In genomic region chr10:97715289-97715906, GRCm38 (mm10) we compare ENCODE assay signal across 27 mouse cellular contexts. TPM values are rescaled to one million over a fixed set of nuclear protein-coding genes. Genes with fewer than 3 reads are reported as not detected.
DNase-seq lines count a peak whose midpoint lies in the region; ATAC-seq and TF ChIP-seq lines count a peak whose summit lies in the region.
"Had no signal": no experiment of that assay in that cellular context is flagged by ENCODE, and none has a peak within 500 bp of the region (broad histone marks: within the 10 kb centered on the region; RNA-seq: fewer than 3 reads in every experiment).

No protein-coding gene starts in this region.

- peak; percentile 72 for ATAC-seq in forebrain, embryonic 13.5 days
- ATAC-seq in forebrain, embryonic 11.5 days (replicated peaks; ENCODE audit: low FRiP score): no peak
- ATAC-seq in midbrain, embryonic 13.5 days: no peak

- no peak for DNase-seq in forebrain, embryonic 11.5 days (ENCODE audit: low spot score)
- DNase-seq in layer of hippocampus, adult 9-11 months: peak; percentile 59
- no peak for DNase-seq in layer of hippocampus, postnatal 25 days (ENCODE audit: extremely low spot score in 1 of 2, low spot score in 1 of 2)
- peak; percentile 77 for DNase-seq in brain, embryonic 14.5 days (ENCODE audit: low read depth)
- DNase-seq in large intestine, adult 2 months (ENCODE audit: low read depth, low spot score): peak; percentile 7
- DNase-seq: cerebellum, adult 2 months; gastrocnemius, postnatal 10 days; heart, adult 11 months; heart, postnatal 14 days; kidney, adult 2 months; kidney, postnatal 10 days had no signal

- no peak for TF ChIP-seq CTCF in brain, embryonic 14.5 days (IDR thresholded peaks at IDR 0.05; ENCODE audit: borderline replicate concordance, extremely low read depth, insufficient read depth, insufficient read length)

- H3K27me3 ChIP-seq in forebrain, embryonic 13.5 days: no peaks in the 10 kb centered on the region
- no peaks in the 10 kb centered on the region for H3K27me3 ChIP-seq in forebrain, embryonic 11.5 days (ENCODE audit: control insufficient read depth, insufficient read depth, low read length)
- no peaks in the 10 kb centered on the region for H3K27me3 ChIP-seq in midbrain, embryonic 13.5 days
- H3K27me3 ChIP-seq: embryonic facial prominence, embryonic 12.5 days; heart, embryonic 12.5 days; lung, embryonic 15.5 days; neural tube, embryonic 12.5 days had no signal

- H3K9me3 ChIP-seq in forebrain, embryonic 13.5 days (replicated peaks): no peaks in the 10 kb centered on the region
- no peaks in the 10 kb centered on the region for H3K9me3 ChIP-seq in forebrain, embryonic 11.5 days (ENCODE audit: control insufficient read depth, low read length)
- no peaks in the 10 kb centered on the region for H3K9me3 ChIP-seq in midbrain, embryonic 13.5 days
- H3K9me3 ChIP-seq: embryonic facial prominence, embryonic 12.5 days; G1E; heart, embryonic 12.5 days; lung, embryonic 15.5 days; neural tube, embryonic 12.5 days had no signal

- no peak overlapping the region for H3K9ac ChIP-seq in forebrain, embryonic 13.5 days
- H3K9ac ChIP-seq in forebrain, embryonic 11.5 days (ENCODE audit: low read length): no peak overlapping the region
- H3K9ac ChIP-seq in midbrain, embryonic 13.5 days (replicated peaks): no peak overlapping the region
- H3K9ac ChIP-seq: embryonic facial prominence, embryonic 12.5 days; heart, embryonic 12.5 days; hindbrain, embryonic 14.5 days; liver, embryonic 14.5 days; lung, embryonic 15.5 days; neural tube, embryonic 12.5 days had no signal

- 87% methylated on average over 3 of the region's 3 CpGs for WGBS in forebrain, embryonic 13.5 days
- WGBS in forebrain, embryonic 11.5 days: 86% methylated on average over 3 of the region's 3 CpGs
- 37% methylated on average over 3 of the region's 3 CpGs for WGBS in large intestine, adult 2 months
- WGBS in midbrain, embryonic 13.5 days: 88% methylated on average over 3 of the region's 3 CpGs

- H3K4me1 ChIP-seq in forebrain, embryonic 13.5 days: peaks cover 8% of the 10 kb centered on the region; the same call in 1 of the 2 replicates
- no peaks in the 10 kb centered on the region for H3K4me1 ChIP-seq in forebrain, embryonic 11.5 days (replicated peaks; ENCODE audit: control insufficient read depth, insufficient read depth, low read length)
- no peaks in the 10 kb centered on the region for H3K4me1 ChIP-seq in midbrain, embryonic 13.5 days (replicated peaks)
- H3K4me1 ChIP-seq: embryonic facial prominence, embryonic 12.5 days; neural tube, embryonic 12.5 days had no signal

- H3K36me3 ChIP-seq in forebrain, embryonic 13.5 days (ENCODE audit: poor library complexity, severe bottlenecking): no peaks in the 10 kb centered on the region
- no peaks in the 10 kb centered on the region for H3K36me3 ChIP-seq in forebrain, embryonic 11.5 days (ENCODE audit: control insufficient read depth, insufficient read depth, low read length)
- H3K36me3 ChIP-seq in midbrain, embryonic 13.5 days: no peaks in the 10 kb centered on the region
- H3K36me3 ChIP-seq: embryonic facial prominence, embryonic 12.5 days; G1E; heart, embryonic 12.5 days; lung, embryonic 15.5 days; neural tube, embryonic 12.5 days had no signal

- H3K4me3 ChIP-seq in forebrain, embryonic 13.5 days: no peak overlapping the region
- no peak overlapping the region for H3K4me3 ChIP-seq in forebrain, embryonic 11.5 days (ENCODE audit: low read depth, low read length)
- H3K4me3 ChIP-seq in midbrain, embryonic 13.5 days (replicated peaks): no peak overlapping the region
- H3K4me3 ChIP-seq: embryonic facial prominence, embryonic 12.5 days; erythroblast, embryonic 14.5 days; heart, embryonic 12.5 days; lung, embryonic 15.5 days; neural tube, embryonic 12.5 days had no signal

- no peak for TF ChIP-seq POLR2A in brain, embryonic 14.5 days (IDR thresholded peaks at IDR 0.05; ENCODE audit: borderline replicate concordance, extremely low read depth, insufficient read depth, insufficient read length, poor library complexity, severe bottlenecking)

- no peak overlapping the region for H3K27ac ChIP-seq in forebrain, embryonic 13.5 days
- H3K27ac ChIP-seq in forebrain, embryonic 11.5 days (ENCODE audit: low read depth, low read length): no peak overlapping the region
- H3K27ac ChIP-seq in midbrain, embryonic 13.5 days: no peak overlapping the region
- H3K27ac ChIP-seq: embryonic facial prominence, embryonic 12.5 days; hindbrain, embryonic 14.5 days; liver, embryonic 14.5 days; lung, embryonic 15.5 days; neural tube, embryonic 12.5 days had no signal

- no peak overlapping the region for H3K4me2 ChIP-seq in forebrain, embryonic 13.5 days
- H3K4me2 ChIP-seq in forebrain, embryonic 11.5 days (ENCODE audit: low read depth, low read length, severe bottlenecking): no peak overlapping the region
- no peak overlapping the region for H3K4me2 ChIP-seq in midbrain, embryonic 13.5 days (replicated peaks)
- H3K4me2 ChIP-seq: embryonic facial prominence, embryonic 12.5 days; heart, embryonic 12.5 days; hindbrain, embryonic 14.5 days; lung, embryonic 15.5 days; midbrain, embryonic 11.5 days; neural tube, embryonic 12.5 days had no signal

RNA-seq across cellular contexts. Expression of gene C030005K15Rik, which starts 11.2 kb away (rescaled TPM):
- polyA plus RNA-seq in forebrain, embryonic 13.5 days (2015; fragmentation: Nextera tagmentation; extraction: Ambion mirVana): not detected in 2 replicates
- not detected in 2 replicates for polyA plus RNA-seq in forebrain, embryonic 11.5 days (2014; fragmentation: Nextera tagmentation; extraction: Ambion mirVana)
- under 1 TPM; 0.27 to 0.52 TPM for total RNA-seq in layer of hippocampus, postnatal 25 days (2021)
- polyA plus RNA-seq in brain, embryonic 14.5 days (2012; rRNA removed): not detected in 2 replicates
- not detected in 2 replicates for polyA plus RNA-seq in large intestine, adult 2 months (2012; rRNA removed)
- not detected in 2 replicates for polyA plus RNA-seq in midbrain, embryonic 13.5 days (2015; fragmentation: Nextera tagmentation; extraction: Ambion mirVana)
- total RNA-seq: adrenal gland, postnatal 4 days; G1E; gastrocnemius, postnatal 10 days; heart, postnatal 14 days had no signal
- polyA plus RNA-seq: cerebellum, adult 2 months; embryonic facial prominence, embryonic 12.5 days; erythroblast, embryonic 14.5 days; G1E; heart, embryonic 12.5 days; hindbrain, embryonic 14.5 days; kidney, adult 2 months; limb, embryonic 14.5 days; liver, embryonic 14.5 days; lung, embryonic 15.5 days; midbrain, embryonic 11.5 days; neural tube, embryonic 12.5 days; thymus, postnatal 0 days had no signal

RNA-seq across cellular contexts. Expression of gene Ccer1, which starts 22.5 kb away (rescaled TPM):
- not detected in 2 replicates for polyA plus RNA-seq in forebrain, embryonic 13.5 days (2015; fragmentation: Nextera tagmentation; extraction: Ambion mirVana)
- polyA plus RNA-seq in forebrain, embryonic 11.5 days (2014; fragmentation: Nextera tagmentation; extraction: Ambion mirVana): not detected in 2 replicates
- total RNA-seq in layer of hippocampus, postnatal 25 days (2021): not detected
- not detected in 2 replicates for polyA plus RNA-seq in brain, embryonic 14.5 days (2012; rRNA removed)
- polyA plus RNA-seq in large intestine, adult 2 months (2012; rRNA removed): not detected in 2 replicates
- polyA plus RNA-seq in midbrain, embryonic 13.5 days (2015; fragmentation: Nextera tagmentation; extraction: Ambion mirVana): not detected in 2 replicates
- total RNA-seq: adrenal gland, postnatal 4 days; gastrocnemius, postnatal 10 days; heart, postnatal 14 days; layer of hippocampus, postnatal 14 days; left cerebral cortex, postnatal 10 days had no signal
- polyA plus RNA-seq: cerebellum, adult 2 months; embryonic facial prominence, embryonic 12.5 days; erythroblast, embryonic 14.5 days; G1E; heart, embryonic 12.5 days; hindbrain, embryonic 14.5 days; limb, embryonic 14.5 days; liver, embryonic 14.5 days; lung, embryonic 15.5 days; midbrain, embryonic 11.5 days; neural tube, embryonic 12.5 days; thymus, postnatal 0 days had no signal

Comparison
In these comparisons a context has a peak if more than half of its experiments do, and no peak if none do; other contexts are left out.
1. DNase-seq: peak in layer of hippocampus, adult 9-11 months (single experiment), brain, embryonic 14.5 days (single experiment) and large intestine, adult 2 months (single experiment); none in forebrain, embryonic 11.5 days (single experiment) and layer of hippocampus, postnatal 25 days (0 of 2).